31 mouse cellular contexts compared by ENCODE assay signal in genomic region chr4:115452304-115452703, GRCm38 (mm10). TPM values are rescaled to one million over a fixed set of nuclear protein-coding genes. Genes with fewer than 3 reads are reported as not detected.
DNase-seq lines count a peak whose midpoint lies in the region; ATAC-seq lines count a peak whose summit lies in the region.
"Had no signal": no experiment of that assay in that cellular context is flagged by ENCODE, and none has a peak within 500 bp of the region (broad histone marks: within the 10 kb centered on the region; RNA-seq: fewer than 3 reads in every experiment).

TSS of gene Cyp4a30b (plus strand) at chr4:115452604.

- no peak within 1 kb of the TSS for H3K4me3 ChIP-seq in kidney, embryonic 16.5 days (ENCODE audit: low read length)
- no peak within 1 kb of the TSS for H3K4me3 ChIP-seq in intestine, embryonic 16.5 days (ENCODE audit: low read length)
- H3K4me3 ChIP-seq: embryonic facial prominence, embryonic 10.5 days; embryonic facial prominence, embryonic 13.5 days; erythroblast, embryonic 14.5 days; forebrain, embryonic 12.5 days; forebrain, embryonic 15.5 days; heart, embryonic 12.5 days; heart, embryonic 15.5 days; hindbrain, embryonic 10.5 days; hindbrain, embryonic 13.5 days had no signal

- peak; percentile 30 for DNase-seq in kidney, adult 9 months
- DNase-seq in kidney, postnatal 25 days = no peak
- DNase-seq in kidney, postnatal 10 days = no peak
- no peak for DNase-seq in thymus, postnatal 4 days
- DNase-seq: adrenal gland, adult 8-10 months; adrenal gland, postnatal 25 days; cerebellum, adult 11-12 months; cerebellum, adult 8-10 months; cerebellum, postnatal 10 days; cerebellum, postnatal 36 days; embryo, embryonic 11 days; gastrocnemius, postnatal 25 days; heart, adult 18-20 months; heart, postnatal 10 days; heart, postnatal 36 days had no signal

- no peak for ATAC-seq in kidney, embryonic 16.5 days (ENCODE audit: low FRiP score, low TSS enrichment)
- peak; percentile 44 for ATAC-seq in intestine, embryonic 16.5 days
- ATAC-seq: activated CD4-positive, CD25-positive, alpha-beta regulatory T cell, adult 4 months; CD4-positive, CD25-positive, alpha-beta regulatory T cell, adult 4 months; forebrain, embryonic 15.5 days had no signal

- no peak within 1 kb of the TSS for H3K9ac ChIP-seq in kidney, embryonic 16.5 days (replicated peaks; ENCODE audit: low read length)
- no peak within 1 kb of the TSS for H3K9ac ChIP-seq in intestine, embryonic 16.5 days (ENCODE audit: low read depth, low read length)
- H3K9ac ChIP-seq: embryonic facial prominence, embryonic 13.5 days; forebrain, embryonic 12.5 days; forebrain, embryonic 15.5 days; heart, embryonic 12.5 days; heart, embryonic 15.5 days; hindbrain, embryonic 13.5 days had no signal

- H3K27me3 ChIP-seq in kidney, embryonic 16.5 days (ENCODE audit: insufficient read depth, low read length) = no peaks in the 10 kb centered on the region
- no peaks in the 10 kb centered on the region for H3K27me3 ChIP-seq in intestine, embryonic 16.5 days (replicated peaks; ENCODE audit: control insufficient read depth, insufficient read depth, low read length)
- H3K27me3 ChIP-seq: embryonic facial prominence, embryonic 13.5 days; forebrain, embryonic 12.5 days; forebrain, embryonic 15.5 days; heart, embryonic 12.5 days; heart, embryonic 15.5 days; hindbrain, embryonic 13.5 days had no signal

- no peak within 1 kb of the TSS for H3K4me2 ChIP-seq in kidney, embryonic 16.5 days (replicated peaks; ENCODE audit: low read depth, low read length)
- no peak within 1 kb of the TSS for H3K4me2 ChIP-seq in intestine, embryonic 16.5 days (ENCODE audit: low read depth, low read length)
- H3K4me2 ChIP-seq: embryonic facial prominence, embryonic 13.5 days; forebrain, embryonic 12.5 days; forebrain, embryonic 15.5 days; heart, embryonic 12.5 days; heart, embryonic 15.5 days; hindbrain, embryonic 13.5 days had no signal

- 53% methylated on average over 3 of the region's 3 CpGs for WGBS in kidney, embryonic 16.5 days
- WGBS in intestine, embryonic 16.5 days = 63% methylated on average over 3 of the region's 3 CpGs

- H3K27ac ChIP-seq in kidney, embryonic 16.5 days (ENCODE audit: low read length) = peak within 1 kb of the TSS; percentile 8
- H3K27ac ChIP-seq in intestine, embryonic 16.5 days (ENCODE audit: low read length) = no peak within 1 kb of the TSS
- H3K27ac ChIP-seq: embryonic facial prominence, embryonic 10.5 days; embryonic facial prominence, embryonic 13.5 days; forebrain, embryonic 12.5 days; forebrain, embryonic 15.5 days; heart, embryonic 15.5 days; hindbrain, embryonic 10.5 days; hindbrain, embryonic 13.5 days had no signal

- H3K9me3 ChIP-seq in kidney, embryonic 16.5 days (ENCODE audit: low read length) = no peaks in the 10 kb centered on the region
- no peaks in the 10 kb centered on the region for H3K9me3 ChIP-seq in intestine, embryonic 16.5 days (ENCODE audit: control insufficient read depth, low read length)
- H3K9me3 ChIP-seq: embryonic facial prominence, embryonic 10.5 days; embryonic facial prominence, embryonic 13.5 days; forebrain, embryonic 12.5 days; forebrain, embryonic 15.5 days; heart, embryonic 12.5 days; heart, embryonic 15.5 days; hindbrain, embryonic 10.5 days; hindbrain, embryonic 13.5 days had no signal

- 0 out of 2 replicates have a peak, but pooled peaks cover 2% of the 10 kb centered on the region for H3K4me1 ChIP-seq in kidney, embryonic 16.5 days (ENCODE audit: insufficient read depth, low read length)
- no peaks in the 10 kb centered on the region for H3K4me1 ChIP-seq in intestine, embryonic 16.5 days (ENCODE audit: control insufficient read depth, insufficient read depth, low read length)
- H3K4me1 ChIP-seq: embryonic facial prominence, embryonic 10.5 days; embryonic facial prominence, embryonic 13.5 days; forebrain, embryonic 12.5 days; forebrain, embryonic 15.5 days; heart, embryonic 12.5 days; heart, embryonic 15.5 days; hindbrain, embryonic 10.5 days; hindbrain, embryonic 13.5 days had no signal

- H3K36me3 ChIP-seq in kidney, embryonic 16.5 days (ENCODE audit: insufficient read depth, low read length) = no peaks in the 10 kb centered on the region
- no peaks in the 10 kb centered on the region for H3K36me3 ChIP-seq in intestine, embryonic 16.5 days (ENCODE audit: control insufficient read depth, insufficient read depth, low read length)
- H3K36me3 ChIP-seq: embryonic facial prominence, embryonic 10.5 days; embryonic facial prominence, embryonic 13.5 days; forebrain, embryonic 12.5 days; forebrain, embryonic 15.5 days; heart, embryonic 12.5 days; heart, embryonic 15.5 days; hindbrain, embryonic 10.5 days; hindbrain, embryonic 13.5 days had no signal

RNA-seq across cellular contexts. Expression of gene Cyp4a30b, which starts in this region (rescaled TPM):
- 1.00 and 1.0 TPM in 2 replicates for polyA plus RNA-seq in kidney, embryonic 16.5 days (2015; fragmentation: Nextera tagmentation; extraction: Ambion mirVana)
- polyA plus RNA-seq in intestine, embryonic 16.5 days (2015; fragmentation: Nextera tagmentation; extraction: Ambion mirVana) = not detected in 2 replicates
- polyA plus RNA-seq: activated CD4-positive, CD25-positive, alpha-beta regulatory T cell, adult 4 months; brain, embryonic 14.5 days; C2C12; CD4-positive, CD25-positive, alpha-beta regulatory T cell, adult 4 months; cortical plate, adult 2 months; embryonic facial prominence, embryonic 10.5 days; embryonic facial prominence, embryonic 13.5 days; erythroblast, embryonic 14.5 days; forebrain, embryonic 12.5 days; forebrain, embryonic 15.5 days; heart, embryonic 12.5 days; heart, embryonic 15.5 days; hindbrain, embryonic 10.5 days; hindbrain, embryonic 13.5 days had no signal

Comparison
In these comparisons a context has a peak if more than half of its experiments do, and no peak if none do; other contexts are left out.
1. Peak in ATAC-seq in intestine, embryonic 16.5 days; RNA of the gene not detected or under 1 TPM.